Mouse (Mus musculus): ENCODE data around the gene Tars2.

- TF ChIP-seq CTCF (IDR thresholded peaks at IDR 0.05; ENCODE audit: control insufficient read depth, insufficient read depth, insufficient read length) (no peak), USF1 (IDR thresholded peaks at IDR 0.05; ENCODE audit: low read depth) (no peak), MAX (IDR thresholded peaks at IDR 0.05) (no peak), MYOD1 (IDR thresholded peaks at IDR 0.05; ENCODE audit: control insufficient read depth, insufficient read length, low read depth) (no peak), CEBPB (IDR thresholded peaks at IDR 0.05; ENCODE audit: low read depth) (no peak), MYOG (IDR thresholded peaks at IDR 0.05; ENCODE audit: control insufficient read depth, extremely low read depth, insufficient read length) (no peak), FOSL1 (IDR thresholded peaks at IDR 0.05; ENCODE audit: insufficient read depth, low read length, poor library complexity, severe bottlenecking) (no peak)
These were observed 3.8 kb upstream of the Tars2 start for GRCm38 (mm10) chr3:95763811-95764210.
